Mouse (Mus musculus): ENCODE data around the gene AY761184.
"Not testable (repeated sequence)": the region's sequence is repeated elsewhere in the genome, so short reads cannot be mapped to it uniquely, and the experiment has no call there.

The AY761184 gene

DNA sequence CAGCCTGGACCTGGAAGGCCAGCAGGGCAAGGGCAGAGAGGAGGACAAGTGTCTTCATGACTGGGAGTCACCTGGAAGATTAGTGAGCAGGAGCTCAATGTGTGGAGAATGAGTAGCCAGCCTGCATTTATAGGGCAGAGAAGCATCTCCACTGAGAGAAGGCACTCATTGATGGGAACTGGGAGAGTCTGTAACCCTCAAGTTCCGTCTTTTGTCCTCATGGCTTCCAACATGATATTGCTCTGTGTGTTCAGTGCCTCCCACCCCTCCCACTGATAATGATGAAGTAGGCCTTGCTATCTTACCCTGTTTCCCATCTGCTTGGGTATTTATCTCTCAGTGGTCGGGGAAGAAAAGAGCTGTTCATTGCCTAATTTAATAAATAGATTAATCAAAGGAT lies at the start of gene AY761184:
Gene AY761184 (minus strand): TSS at position 101 of the 400 bp plus-strand sequence.
- not testable (repeated sequence) for DNase-seq (ENCODE audit: low spot score)

- not testable (repeated sequence) for DNase-seq (ENCODE audit: low spot score)
Observed at GRCm38 (mm10) chr8:21665497-21665896, 37.9 kb downstream of the AY761184 start, which contains the start of gene Defa34. TSS of gene Defa34 (plus strand) at chr8:21665797.

- DNase-seq (ENCODE audit: low spot score) = not testable (repeated sequence)
Observed at GRCm38 (mm10) chr8:21655480-21655879, 48.0 kb downstream of the AY761184 start, which contains the start of gene Defa17. TSS of gene Defa17 (plus strand) at chr8:21655780.
